In genomic region chr5:75067125-75067756, GRCm38 (mm10) we compare ENCODE assay signal across 9 mouse cellular contexts. TPM values are rescaled to one million over a fixed set of nuclear protein-coding genes. Genes with fewer than 3 reads are reported as not detected.
DNase-seq lines count a peak whose midpoint lies in the region; ATAC-seq and TF ChIP-seq lines count a peak whose summit lies in the region.
"Had no signal": no experiment of that assay in that cellular context is flagged by ENCODE, and none has a peak within 500 bp of the region (broad histone marks: within the 10 kb centered on the region; RNA-seq: fewer than 3 reads in every experiment).

No protein-coding gene starts in this region.

- H3K4me3 ChIP-seq in bone marrow macrophage, adult 2 months (ENCODE audit: insufficient read depth, low read length), result peak overlapping the region; percentile 39
- H3K4me3 ChIP-seq in heart, embryonic 15.5 days, result peak overlapping the region; percentile 45
- peak overlapping the region; percentile 37 for H3K4me3 ChIP-seq in limb, embryonic 11.5 days (ENCODE audit: low read depth, low read length)
- peak overlapping the region; percentile 33 for H3K4me3 ChIP-seq in midbrain, embryonic 11.5 days (ENCODE audit: low read depth, low read length)
- peak overlapping the region; percentile 55 for H3K4me3 ChIP-seq in spleen, adult 2 months (ENCODE audit: extremely low read depth, insufficient read depth, insufficient read length)
- H3K4me3 ChIP-seq: myocyte had no signal

- peak overlapping the region; percentile 2; the same call in 1 of the 2 replicates for H3K9ac ChIP-seq in heart, embryonic 15.5 days
- H3K9ac ChIP-seq in limb, embryonic 11.5 days (ENCODE audit: low read length), result 0 out of 2 replicates have a peak overlapping the region, but pooled peaks have one; percentile 18
- H3K9ac ChIP-seq in midbrain, embryonic 11.5 days (ENCODE audit: low read length), result no peak overlapping the region

- no peak overlapping the region for H3K27ac ChIP-seq in bone marrow macrophage, adult 2 months (ENCODE audit: insufficient read depth, low read depth, low read length)
- H3K27ac ChIP-seq in heart, embryonic 15.5 days, result no peak overlapping the region
- no peak overlapping the region for H3K27ac ChIP-seq in limb, embryonic 11.5 days (replicated peaks; ENCODE audit: low read depth, low read length)
- no peak overlapping the region for H3K27ac ChIP-seq in midbrain, embryonic 11.5 days (ENCODE audit: low read depth, low read length)
- peak overlapping the region; percentile 34 for H3K27ac ChIP-seq in spleen, adult 2 months (ENCODE audit: insufficient read depth, low read length)

- ATAC-seq in heart, embryonic 15.5 days (replicated peaks; ENCODE audit: insufficient number of reproducible peaks, insufficient read depth, low FRiP score, low read depth), result 0 out of 2 replicates have a peak, but pooled peaks have one; percentile 39
- ATAC-seq in limb, embryonic 11.5 days (ENCODE audit: insufficient number of reproducible peaks, low FRiP score, low TSS enrichment, low read depth), result peak; percentile 75
- peak; percentile 49 for ATAC-seq in midbrain, embryonic 11.5 days (ENCODE audit: low FRiP score)

- WGBS in heart, embryonic 15.5 days, result under 1% methylated on average over 30 of the region's 30 CpGs
- under 1% methylated on average over 30 of the region's 30 CpGs for WGBS in limb, embryonic 11.5 days
- 1% methylated on average over 30 of the region's 30 CpGs for WGBS in midbrain, embryonic 11.5 days
- under 1% methylated on average over 30 of the region's 30 CpGs for WGBS in spleen, adult 2 months

- peak overlapping the region; percentile 72 for H3K4me2 ChIP-seq in heart, embryonic 15.5 days
- H3K4me2 ChIP-seq in limb, embryonic 11.5 days (ENCODE audit: low read depth, severe bottlenecking), result peak overlapping the region; percentile 74
- H3K4me2 ChIP-seq in midbrain, embryonic 11.5 days, result peak overlapping the region; percentile 53

- no peaks in the 10 kb centered on the region for H3K36me3 ChIP-seq in heart, embryonic 15.5 days
- no peaks in the 10 kb centered on the region for H3K36me3 ChIP-seq in limb, embryonic 11.5 days (ENCODE audit: control insufficient read depth, insufficient read depth, low read length)
- no peaks in the 10 kb centered on the region for H3K36me3 ChIP-seq in midbrain, embryonic 11.5 days (ENCODE audit: control insufficient read depth, insufficient read depth, low read length)
- no peaks in the 10 kb centered on the region for H3K36me3 ChIP-seq in spleen, adult 2 months (ENCODE audit: control insufficient read depth, insufficient read depth, low read length)

- 0 out of 2 replicates have a peak, but pooled peaks cover 2% of the 10 kb centered on the region for H3K4me1 ChIP-seq in bone marrow macrophage, adult 2 months (ENCODE audit: control insufficient read depth, insufficient read depth, low read length)
- peaks cover 22% of the 10 kb centered on the region for H3K4me1 ChIP-seq in heart, embryonic 15.5 days (replicated peaks)
- H3K4me1 ChIP-seq in limb, embryonic 11.5 days (ENCODE audit: control insufficient read depth, insufficient read depth, low read length), result peaks cover 12% of the 10 kb centered on the region
- peaks cover 11% of the 10 kb centered on the region for H3K4me1 ChIP-seq in midbrain, embryonic 11.5 days (ENCODE audit: control insufficient read depth, insufficient read depth, low read length)
- peaks cover 11% of the 10 kb centered on the region; the same call in 1 of the 2 replicates for H3K4me1 ChIP-seq in spleen, adult 2 months (ENCODE audit: control insufficient read depth, insufficient read depth, insufficient read length)

- no peak for TF ChIP-seq POLR2A in bone marrow macrophage, adult 2 months (IDR thresholded peaks at IDR 0.05; ENCODE audit: borderline replicate concordance, low read depth, low read length)
- TF ChIP-seq POLR2A in spleen, adult 2 months (IDR thresholded peaks at IDR 0.05; ENCODE audit: low read depth, low read length), result no peak

- no peaks in the 10 kb centered on the region for H3K9me3 ChIP-seq in heart, embryonic 15.5 days (replicated peaks)
- no peaks in the 10 kb centered on the region for H3K9me3 ChIP-seq in limb, embryonic 11.5 days (ENCODE audit: control insufficient read depth, low read length)
- H3K9me3 ChIP-seq in midbrain, embryonic 11.5 days (ENCODE audit: control insufficient read depth, low read length), result peaks cover 4% of the 10 kb centered on the region; the same call in 1 of the 2 replicates

- H3K27me3 ChIP-seq in heart, embryonic 15.5 days, result peaks cover 68% of the 10 kb centered on the region
- peaks cover 48% of the 10 kb centered on the region for H3K27me3 ChIP-seq in limb, embryonic 11.5 days (ENCODE audit: control insufficient read depth, insufficient read depth, low read length)
- H3K27me3 ChIP-seq in midbrain, embryonic 11.5 days (ENCODE audit: control insufficient read depth, insufficient read depth, low read length), result peaks cover 82% of the 10 kb centered on the region
- peaks cover 12% of the 10 kb centered on the region for H3K27me3 ChIP-seq in spleen, adult 2 months (ENCODE audit: control insufficient read depth, insufficient read depth, low read length)

- no peak for TF ChIP-seq CTCF in bone marrow macrophage, adult 2 months (IDR thresholded peaks at IDR 0.05; ENCODE audit: low read depth, low read length)
- TF ChIP-seq CTCF in spleen, adult 2 months (IDR thresholded peaks at IDR 0.05; ENCODE audit: extremely low read depth, insufficient read depth, insufficient read length, insufficient replicate concordance), result no peak

- DNase-seq in gastrocnemius, postnatal 25 days, result peak; percentile 25
- DNase-seq in gastrocnemius, adult 18-20 months (ENCODE audit: low spot score), result no peak
- peak; percentile 87 for DNase-seq in limb, embryonic 11.5 days (ENCODE audit: low spot score)
- peak; percentile 94 for DNase-seq in midbrain, embryonic 11.5 days (ENCODE audit: low spot score, missing footprints)
- peak; percentile 65 to 89 for DNase-seq in spleen, adult 2 months (ENCODE audit: low read depth in 1 of 2, low spot score in 2 of 2)
- no peak for DNase-seq in MN1 (ENCODE audit: low spot score)

RNA-seq across cellular contexts. Expression of gene Gsx2, which starts 8.2 kb away (rescaled TPM):
- not detected for total RNA-seq in gastrocnemius, postnatal 25 days (2021)
- not detected for total RNA-seq in gastrocnemius, adult 18-20 months (2021)
- polyA plus RNA-seq in bone marrow macrophage, adult 2 months (2012; ENCODE audit: insufficient read depth, insufficient read length, missing spikeins), result not detected in 2 replicates
- polyA plus RNA-seq in heart, embryonic 15.5 days (2015; fragmentation: Nextera tagmentation; extraction: Ambion mirVana), result not detected in 2 replicates
- polyA plus RNA-seq in limb, embryonic 11.5 days (2014; fragmentation: Nextera tagmentation; extraction: Ambion mirVana), result not detected in 2 replicates
- 1.1 and 1.8 TPM in 2 replicates for polyA plus RNA-seq in midbrain, embryonic 11.5 days (2014; fragmentation: Nextera tagmentation; extraction: Ambion mirVana)
- polyA plus RNA-seq in spleen, adult 2 months (2012; rRNA removed), result 0.07 TPM in 1 of 2 replicates, not detected in the other
- polyA plus RNA-seq: myocyte had no signal

RNA-seq across cellular contexts. Expression of gene Chic2, which starts 22.7 kb away (rescaled TPM):
- total RNA-seq in gastrocnemius, postnatal 25 days (2021), result 10 to 100 TPM; 13.6 to 14.3 TPM
- total RNA-seq in gastrocnemius, adult 18-20 months (2021), result 10 to 100 TPM; 10.3 to 12.3 TPM
- 30.7 and 37.9 TPM in 2 replicates for polyA plus RNA-seq in bone marrow macrophage, adult 2 months (2012; ENCODE audit: insufficient read depth, insufficient read length, missing spikeins)
- polyA plus RNA-seq in heart, embryonic 15.5 days (2015; fragmentation: Nextera tagmentation; extraction: Ambion mirVana), result 19.4 and 21.6 TPM in 2 replicates
- polyA plus RNA-seq in limb, embryonic 11.5 days (2014; fragmentation: Nextera tagmentation; extraction: Ambion mirVana), result 45.8 and 46.1 TPM in 2 replicates
- polyA plus RNA-seq in midbrain, embryonic 11.5 days (2014; fragmentation: Nextera tagmentation; extraction: Ambion mirVana), result 36.3 and 37.2 TPM in 2 replicates
- polyA plus RNA-seq in spleen, adult 2 months (2012; rRNA removed), result 3.2 and 4.2 TPM in 2 replicates

Comparison
In these comparisons a context has a peak if more than half of its experiments do, and no peak if none do; other contexts are left out.
1. DNase-seq: peak in gastrocnemius, postnatal 25 days (single experiment), limb, embryonic 11.5 days (single experiment), midbrain, embryonic 11.5 days (single experiment) and spleen, adult 2 months (2 of 2); none in gastrocnemius, adult 18-20 months (single experiment) and MN1 (single experiment).
2. Peak in every context shown above with its lines, with median percentiles within 50 percentile points of each other: H3K4me3 ChIP-seq, ATAC-seq and H3K4me2 ChIP-seq.